Mouse (Mus musculus) fibroblast of lung, adult 2 months (primary cell): ENCODE results near the gene Lrp11.
"Not testable (repeated sequence)": the region's sequence is repeated elsewhere in the genome, so short reads cannot be mapped to it uniquely, and the experiment has no call there.

Experiments used
- DNase-seq: peaks from one replicate; pipeline ENCODE4 v3.0.0-alpha.2; 2011; ENCODE audit warnings: low read depth

The Lrp11 gene

GRCm38 (mm10) chr10:7589592-7590233 lies at the start of gene Lrp11:
TSS of gene Lrp11 (plus strand) at chr10:7589800.
- DNase-seq: peak; percentile 72

GRCm38 (mm10) chr10:7578002-7578401 lies 11.6 kb upstream of the Lrp11 start:
- DNase-seq: peak; percentile 32

GRCm38 (mm10) chr10:7581401-7581800 lies 8.2 kb upstream of the Lrp11 start:
- no peak for DNase-seq

- no peak for DNase-seq
Observed at GRCm38 (mm10) chr10:7582157-7582890, 7.3 kb upstream of the Lrp11 start.

- no peak for DNase-seq
Observed at GRCm38 (mm10) chr10:7582891-7583557, 6.6 kb upstream of the Lrp11 start.

- DNase-seq: no peak
Observed at GRCm38 (mm10) chr10:7586771-7587170, 2.8 kb upstream of the Lrp11 start.

GRCm38 (mm10) chr10:7590234-7590689 lies 662 bp downstream of the Lrp11 start:
- no peak for DNase-seq

GRCm38 (mm10) chr10:7590792-7591191 lies 1.2 kb downstream of the Lrp11 start:
- DNase-seq: no peak

- no peak for DNase-seq
Observed at GRCm38 (mm10) chr10:7594797-7595196, 5.2 kb downstream of the Lrp11 start.

GRCm38 (mm10) chr10:7596251-7596650 lies 6.7 kb downstream of the Lrp11 start:
- DNase-seq: no peak

- no peak for DNase-seq
Observed at GRCm38 (mm10) chr10:7598177-7598576, 8.6 kb downstream of the Lrp11 start.

GRCm38 (mm10) chr10:7600647-7601046 lies 11.0 kb downstream of the Lrp11 start:
- DNase-seq: peak; percentile 55

GRCm38 (mm10) chr10:7605168-7605567 lies 15.6 kb downstream of the Lrp11 start:
- DNase-seq: no peak

- no peak for DNase-seq
Observed at GRCm38 (mm10) chr10:7606437-7606836, 16.8 kb downstream of the Lrp11 start.

- no peak for DNase-seq
Observed at GRCm38 (mm10) chr10:7608611-7609010, 19.0 kb downstream of the Lrp11 start.

- DNase-seq: no peak
Observed at GRCm38 (mm10) chr10:7611647-7612046, 22.0 kb downstream of the Lrp11 start.

GRCm38 (mm10) chr10:7612210-7612609 lies 22.6 kb downstream of the Lrp11 start:
- DNase-seq: not testable (repeated sequence)

GRCm38 (mm10) chr10:7614834-7615233 lies 25.2 kb downstream of the Lrp11 start:
- DNase-seq: no peak

- DNase-seq: not testable (repeated sequence)
Observed at GRCm38 (mm10) chr10:7617146-7617545, 27.5 kb downstream of the Lrp11 start.

GRCm38 (mm10) chr10:7617556-7617955 lies 28.0 kb downstream of the Lrp11 start:
- DNase-seq: not testable (repeated sequence)

GRCm38 (mm10) chr10:7619821-7620241 lies 30.2 kb downstream of the Lrp11 start:
- no peak for DNase-seq

GRCm38 (mm10) chr10:7620723-7621122 lies 31.1 kb downstream of the Lrp11 start:
- no peak for DNase-seq

- DNase-seq: no peak
Observed at GRCm38 (mm10) chr10:7622378-7622777, 32.8 kb downstream of the Lrp11 start.
